8 mouse cellular contexts compared by ENCODE assay signal in genomic region chr1:88745256-88745655, GRCm38 (mm10). TPM values are rescaled to one million over a fixed set of nuclear protein-coding genes. Genes with fewer than 3 reads are reported as not detected.
DNase-seq lines count a peak whose midpoint lies in the region; ATAC-seq lines count a peak whose summit lies in the region.

No protein-coding gene starts in this region.

- H3K9ac ChIP-seq in hindbrain, embryonic 16.5 days (ENCODE audit: low read depth, low read length) = no peak overlapping the region

- no peaks in the 10 kb centered on the region for H3K9me3 ChIP-seq in hindbrain, embryonic 16.5 days (ENCODE audit: control insufficient read depth, low read length)

- H3K4me2 ChIP-seq in hindbrain, embryonic 16.5 days (ENCODE audit: low read length) = no peak overlapping the region

- H3K27ac ChIP-seq in hindbrain, embryonic 16.5 days (ENCODE audit: low read depth, low read length) = no peak overlapping the region

- H3K27me3 ChIP-seq in hindbrain, embryonic 16.5 days (replicated peaks; ENCODE audit: control insufficient read depth, insufficient read depth, low read length) = no peaks in the 10 kb centered on the region

- peak; percentile 91 for DNase-seq in ZHBTc4 (ENCODE audit: low read depth, low spot score)
- peak; percentile 80 to 86 for DNase-seq in cerebellum, postnatal 25 days
- DNase-seq in frontal cortex, postnatal 36 days (ENCODE audit: low spot score in 2 of 2) = peak; percentile 83 to 88
- DNase-seq in layer of hippocampus, postnatal 36 days = peak; percentile 71 to 77
- DNase-seq in retina, postnatal 7 days (ENCODE audit: low read depth, low spot score) = peak; percentile 87
- peak; percentile 80 for DNase-seq in urinary bladder, postnatal 14 days (ENCODE audit: low spot score)

- no peaks in the 10 kb centered on the region for H3K36me3 ChIP-seq in hindbrain, embryonic 16.5 days (ENCODE audit: control insufficient read depth, insufficient read depth, low read length)

- ATAC-seq in hindbrain, embryonic 16.5 days = peak; percentile 83
- peak; percentile 83 for ATAC-seq in megakaryocyte, adult 5-6 weeks (ENCODE audit: poor library complexity, severe bottlenecking)

- no peaks in the 10 kb centered on the region for H3K4me1 ChIP-seq in hindbrain, embryonic 16.5 days (ENCODE audit: control insufficient read depth, insufficient read depth, low read depth, low read length)

- WGBS in hindbrain, embryonic 16.5 days = 5% methylated on average over 8 of the region's 8 CpGs

- H3K4me3 ChIP-seq in hindbrain, embryonic 16.5 days (ENCODE audit: low read length) = no peak overlapping the region

RNA-seq across cellular contexts. Expression of gene Arl4c, which starts 43.2 kb away (rescaled TPM):
- polyA plus RNA-seq in hindbrain, embryonic 16.5 days (2015; fragmentation: Nextera tagmentation; extraction: Ambion mirVana) = 37.7 and 41.2 TPM in 2 replicates
- 10 to 100 TPM; 26.1 to 29.0 TPM for total RNA-seq in layer of hippocampus, postnatal 36 days (2021)
- total RNA-seq in megakaryocyte, adult 5-6 weeks (2015) = 25.3 and 27.4 TPM in 2 replicates
- 36.0 and 39.1 TPM in 2 replicates for total RNA-seq in megakaryocyte, adult 5-6 weeks (2017)
